Mouse (Mus musculus): ENCODE measurements at regions not wholly inside any gene's neighbourhood (a gene's known extent, or its start where the extent isn't known, plus 50 kb on each side); places are given as distances from the start of the nearest gene placed in this dataset.

GRCm38 (mm10) chr8:40227262-40227661, 447.6 kb upstream of the Adam24 start:
- no peak overlapping the region for H3K9ac ChIP-seq (replicated peaks; ENCODE audit: low read depth, low read length)
- no peak for DNase-seq (ENCODE audit: low spot score)
- H3K9me3 ChIP-seq (replicated peaks; ENCODE audit: control insufficient read depth, low read length): no peaks in the 10 kb centered on the region
- no peak for ATAC-seq (ENCODE audit: insufficient read depth, low read depth)
- WGBS: 57% methylated on average over 1 of the region's 1 CpGs
- no peaks in the 10 kb centered on the region for H3K36me3 ChIP-seq (replicated peaks; ENCODE audit: control insufficient read depth, insufficient read depth, low read length)
- no peak overlapping the region for H3K27ac ChIP-seq (ENCODE audit: low read depth)
- H3K4me3 ChIP-seq (ENCODE audit: low read depth, low read length): no peak overlapping the region
- no peak overlapping the region for H3K4me2 ChIP-seq (ENCODE audit: low read depth, low read length)
- TF ChIP-seq CTCF (IDR thresholded peaks at IDR 0.05; ENCODE audit: low read depth) (no peak), EP300 (IDR thresholded peaks at IDR 0.05; ENCODE audit: low read depth) (no peak)
- H3K4me1 ChIP-seq (ENCODE audit: control insufficient read depth, insufficient read depth): no peaks in the 10 kb centered on the region
- H3K27me3 ChIP-seq (ENCODE audit: control insufficient read depth, insufficient read depth, low read length): no peaks in the 10 kb centered on the region
